Mouse (Mus musculus) MEL (cell line): ENCODE measurements around the gene Klhl30. TPM values are rescaled to one million over a fixed set of nuclear protein-coding genes. Genes with fewer than 3 reads are reported as not detected.

Source experiments
- DNase-seq: peaks from one replicate; pipeline ENCODE4 v3.0.0; 2011; ENCODE audit warnings: low read depth, low spot score
- H3K27ac ChIP-seq: 2 replicates; pipeline ENCODE4 v1.5.1; 2012; ENCODE audit warnings: low read depth, mild to moderate bottlenecking, control low read depth, low read length, moderate library complexity; ENCODE audit not compliant: control insufficient read depth
- H3K27me3 ChIP-seq, 2 experiments: fragments of 150-350 bp in 1 of 2; sonication (generic) in 1 of 2; 2 replicates each; pipeline ENCODE4 v1.6.1; 2012; ENCODE audit warnings: low read length in 2 of 2, mild to moderate bottlenecking in 2 of 2, improper control_type of control experiment in 1 of 2, moderate library complexity in 1 of 2; ENCODE audit not compliant: insufficient read depth in 2 of 2, control insufficient read depth in 1 of 2
- H3K36me3 ChIP-seq, 2 experiments: 2 replicates each; pipeline ENCODE4 v1.6.1; 2012 to 2014; ENCODE audit warnings: low read length in 2 of 2, improper control_type of control experiment in 1 of 2, inconsistent platforms in 1 of 2, mild to moderate bottlenecking in 1 of 2; ENCODE audit not compliant: insufficient read depth in 2 of 2, control insufficient read depth in 1 of 2
- H3K4me1 ChIP-seq, 2 experiments: fragments of 150-350 bp in 1 of 2; sonication (generic) in 1 of 2; 2 replicates each; pipeline ENCODE4 v1.6.1; 2012; ENCODE audit warnings: low read length in 2 of 2, improper control_type of control experiment in 1 of 2, mild to moderate bottlenecking in 1 of 2; ENCODE audit not compliant: insufficient read depth in 2 of 2, control insufficient read depth in 1 of 2
- H3K4me3 ChIP-seq, 2 experiments: fragments of 150-350 bp in 1 of 2; sonication (generic) in 1 of 2; 2 replicates each; pipeline ENCODE4 v1.5.1; 2012; ENCODE audit warnings: low read depth in 2 of 2, low read length in 2 of 2, mild to moderate bottlenecking in 2 of 2, moderate library complexity in 2 of 2, control low read depth in 1 of 2, improper control_type of control experiment in 1 of 2; ENCODE audit not compliant: control insufficient read depth in 1 of 2, insufficient read depth in 1 of 2
- H3K79me2 ChIP-seq: 2 replicates; pipeline ENCODE4 v1.6.1; 2012; ENCODE audit warnings: mild to moderate bottlenecking, low read length, moderate library complexity; ENCODE audit not compliant: control insufficient read depth, poor library complexity, insufficient read depth
- H3K9ac ChIP-seq: 2 replicates; pipeline ENCODE4 v1.6.1; 2012; ENCODE audit warnings: low read depth, mild to moderate bottlenecking, control low read depth, low read length, moderate library complexity; ENCODE audit not compliant: control insufficient read depth, poor library complexity, severe bottlenecking
- H3K9me3 ChIP-seq: fragments of 150-350 bp; sonication (generic); replicated peaks from 2 replicates; pipeline ENCODE4 v1.6.1; 2012; ENCODE audit warnings: mild to moderate bottlenecking, low read length, improper control_type of control experiment, moderate library complexity; ENCODE audit not compliant: insufficient read depth
- CHD1 ChIP-seq: IDR thresholded peaks from 2 replicates; pipeline ENCODE4 v1.6.1; 2012; ENCODE audit warnings: low read depth, mild to moderate bottlenecking, inconsistent platforms, low read length, improper control_type of control experiment
- CHD2 ChIP-seq: IDR thresholded peaks from 2 replicates; pipeline ENCODE4 v1.6.1; 2011; ENCODE audit warnings: low read length, improper control_type of control experiment
- E2F4 ChIP-seq: IDR thresholded peaks from 2 replicates; pipeline ENCODE4 v1.6.1; 2011; ENCODE audit warnings: low read depth, low read length, improper control_type of control experiment, borderline replicate concordance
- ELF1 ChIP-seq: IDR thresholded peaks from 2 replicates; pipeline ENCODE4 v1.6.1; 2014; ENCODE audit warnings: low read depth, mild to moderate bottlenecking, inconsistent platforms, low read length, improper control_type of control experiment, moderate library complexity
- HCFC1 ChIP-seq: IDR thresholded peaks from 2 replicates; pipeline ENCODE4 v1.6.1; 2012; ENCODE audit warnings: low read depth, mild to moderate bottlenecking, inconsistent platforms, low read length, improper control_type of control experiment, moderate library complexity
- KAT2A ChIP-seq: conservative IDR thresholded peaks from 2 replicates; pipeline ENCODE4 v1.6.1; 2012; ENCODE audit warnings: low read depth, low read length, improper control_type of control experiment, inconsistent platforms
- MAFK ChIP-seq: IDR thresholded peaks from 2 replicates; pipeline ENCODE4 v1.6.1; 2011; ENCODE audit warnings: low read depth, mild to moderate bottlenecking, low read length, improper control_type of control experiment, borderline replicate concordance
- MEF2A ChIP-seq: IDR thresholded peaks from 2 replicates; pipeline ENCODE4 v1.6.1; 2014; ENCODE audit warnings: low read depth, mild to moderate bottlenecking, inconsistent platforms, low read length, improper control_type of control experiment; ENCODE audit not compliant: poor library complexity, insufficient replicate concordance, severe bottlenecking; ENCODE audit errors: extremely low read depth
- MXI1 ChIP-seq: IDR thresholded peaks from 2 replicates; pipeline ENCODE4 v1.6.1; 2011; ENCODE audit warnings: mild to moderate bottlenecking, low read depth, low read length, improper control_type of control experiment
- MYC ChIP-seq: IDR thresholded peaks from 2 replicates; pipeline ENCODE4 v1.6.1; 2011; ENCODE audit warnings: low read depth, mild to moderate bottlenecking, low read length, improper control_type of control experiment, moderate library complexity
- NELFE ChIP-seq: IDR thresholded peaks from 2 replicates; pipeline ENCODE4 v1.6.1; 2011; ENCODE audit warnings: low read depth, low read length, improper control_type of control experiment
- POLR2A ChIP-seq, 2 experiments: IDR thresholded peaks; 2 replicates each; pipeline ENCODE4 v1.6.1; 2011 to 2012; ENCODE audit warnings: low read length in 2 of 2, mild to moderate bottlenecking in 2 of 2, control low read depth in 1 of 2, improper control_type of control experiment in 1 of 2, low read depth in 1 of 2, moderate library complexity in 1 of 2; ENCODE audit not compliant: control insufficient read depth in 1 of 2, insufficient read depth in 1 of 2, poor library complexity in 1 of 2
- POLR2AphosphoS5 ChIP-seq: IDR thresholded peaks from 2 replicates; pipeline ENCODE4 v1.6.1; 2012; ENCODE audit warnings: low read depth, borderline replicate concordance, mild to moderate bottlenecking, inconsistent platforms, low read length, moderate library complexity, mixed read lengths
- RAD21 ChIP-seq: IDR thresholded peaks from 2 replicates; pipeline ENCODE4 v1.6.1; 2011; ENCODE audit warnings: mild to moderate bottlenecking, low read depth, low read length, improper control_type of control experiment
- SMC3 ChIP-seq: IDR thresholded peaks from 2 replicates; pipeline ENCODE4 v1.6.1; 2011; ENCODE audit warnings: low read depth, low read length, improper control_type of control experiment
- TAL1 ChIP-seq: IDR thresholded peaks from 2 replicates; pipeline ENCODE4 v1.6.1; 2012; ENCODE audit warnings: mild to moderate bottlenecking, inconsistent platforms, low read length, moderate library complexity, mixed read lengths
- TCF12 ChIP-seq: IDR thresholded peaks from 2 replicates; pipeline ENCODE4 v1.6.1; 2014; ENCODE audit warnings: low read depth, mild to moderate bottlenecking, inconsistent platforms, low read length, improper control_type of control experiment, moderate library complexity
- USF1 ChIP-seq: IDR thresholded peaks from 2 replicates; pipeline ENCODE4 v1.6.1; 2014; ENCODE audit warnings: low read depth, mild to moderate bottlenecking, inconsistent platforms, low read length, improper control_type of control experiment, moderate library complexity
- ZC3H11A ChIP-seq: IDR thresholded peaks from 2 replicates; pipeline ENCODE4 v1.6.1; 2012; ENCODE audit warnings: low read depth, mild to moderate bottlenecking, inconsistent platforms, low read length, improper control_type of control experiment
- polyA plus RNA-seq, 2 experiments: library from polyadenylated mRNA; stranded (reverse) in 1 of 2; unstranded in 1 of 2; fragments of >175 nt in 1 of 2; fragments of >200 nt in 1 of 2; gene quantifications; 2 replicates each; pipeline versions ENCODE4 v1.2.1 to v1.2.4; 2012; ENCODE audit warnings: low replicate concordance in 2 of 2, low read depth in 1 of 2; ENCODE audit not compliant: insufficient read length in 2 of 2, insufficient read depth in 1 of 2, missing spikeins in 1 of 2
- total RNA-seq: library from RNA; depleted of rRNA; stranded (reverse); fragments of 300-350 nt; gene quantifications from 2 replicates; pipeline ENCODE4 v1.2.3, GENCODE M21; 2012

Klhl30 gene
- total and polyA plus RNA-seq, 3 experiments, result not detected

DNA sequence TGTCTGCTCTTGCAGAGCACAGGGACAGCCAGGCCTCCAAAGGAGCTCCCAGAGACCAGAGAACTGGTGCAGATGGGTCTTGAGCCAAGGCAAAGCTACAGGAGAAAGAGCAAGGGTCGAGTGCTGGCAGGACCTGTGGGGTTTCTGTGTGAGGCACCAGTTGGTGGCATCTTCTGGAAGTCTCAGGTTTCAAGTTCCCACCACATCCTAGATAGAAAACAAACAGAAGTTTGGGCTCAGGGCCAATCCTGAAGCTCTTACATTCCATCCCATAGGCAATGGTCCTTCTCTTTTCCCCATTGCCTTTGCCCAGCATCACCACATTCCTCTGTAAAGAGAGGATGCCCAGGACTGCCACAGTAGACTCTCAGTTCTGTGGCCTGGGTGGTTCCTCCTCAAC is 54.2 kb downstream of the Klhl30 start:
- Histone ChIP-seq H3K27ac (no peak overlapping the region), H3K9ac (no peak overlapping the region), H3K4me3 (no peak overlapping the region), H3K36me3 (no peaks in the 10 kb centered on the region), H3K27me3 (no peaks in the 10 kb centered on the region; a peak in 2 of 4 replicates), H3K9me3 (no peaks in the 10 kb centered on the region), H3K79me2 (no peaks in the 10 kb centered on the region), H3K4me1 (no peaks in the 10 kb centered on the region)
- DNase-seq, result no peak
- TF ChIP-seq MXI1 (no peak), MAFK (no peak), MYC (no peak), TCF12 (no peak), E2F4 (no peak), USF1 (no peak), ZC3H11A (no peak), ELF1 (no peak), CHD2 (no peak)

GRCm38 (mm10) chr1:91405406-91406169 is 54.8 kb downstream of the Klhl30 start:
- H3K27me3 ChIP-seq, result no peaks in the 10 kb centered on the region; a peak in 2 of 4 replicates
- H3K4me3 ChIP-seq, result no peak overlapping the region

DNA sequence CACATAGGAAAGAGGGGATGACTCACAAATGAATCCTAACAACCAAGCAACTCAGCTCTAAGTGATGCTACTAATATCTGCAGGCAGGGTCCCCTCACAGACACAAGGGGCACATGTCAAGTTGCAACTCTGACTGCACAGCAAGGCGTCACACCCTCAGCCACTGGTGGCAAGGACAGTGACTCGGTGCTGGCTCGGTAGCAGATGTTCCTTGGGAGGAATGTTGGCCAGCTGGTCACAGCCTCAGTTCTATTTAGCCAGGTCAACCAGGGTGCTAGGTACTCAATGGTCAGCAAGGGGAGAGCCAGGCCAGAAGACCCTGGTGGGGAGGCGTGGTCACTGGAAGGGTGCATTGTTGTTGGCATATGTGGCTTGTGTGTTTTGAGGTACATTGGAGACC is 57.0 kb downstream of the Klhl30 start:
- Histone ChIP-seq H3K9me3 (no peaks in the 10 kb centered on the region), H3K36me3 (no peaks in the 10 kb centered on the region), H3K4me3 (no peak overlapping the region), H3K4me1 (peaks cover 0 to 4% of the 10 kb centered on the region in 2 experiments; a peak in 1 of 4 replicates), H3K27me3 (no peaks in the 10 kb centered on the region; a peak in 2 of 4 replicates), H3K79me2 (peaks cover 3% of the 10 kb centered on the region; the same call in 1 of the 2 replicates), H3K9ac (no peak overlapping the region), H3K27ac (no peak overlapping the region)
- DNase-seq, result no peak
- no peak for TF ChIP-seq POLR2A (IDR thresholded peaks at IDR 0.05; ENCODE audit: control insufficient read depth in 1 of 2, insufficient read depth in 1 of 2, low read depth in 1 of 2, low read length in 2 of 2, poor library complexity in 1 of 2)
- no peak for TF ChIP-seq TAL1
- no peak for TF ChIP-seq CHD1
- TF ChIP-seq RAD21, result no peak
- no peak for TF ChIP-seq POLR2AphosphoS5
- no peak for TF ChIP-seq HCFC1
- no peak for TF ChIP-seq SMC3
- no peak for TF ChIP-seq CHD2
- TF ChIP-seq KAT2A, result no peak
- no peak for TF ChIP-seq MEF2A
- TF ChIP-seq NELFE, result no peak

More at GRCm38 (mm10) chr1:91405406-91406169, 54.8 kb downstream of the Klhl30 start:
- H3K4me1 ChIP-seq, result no peaks in the 10 kb centered on the region
- no peaks in the 10 kb centered on the region for H3K79me2 ChIP-seq
- H3K9ac ChIP-seq, result no peak overlapping the region
- TF ChIP-seq POLR2AphosphoS5 (no peak), RAD21 (no peak)
- TF ChIP-seq, all 39 proteins: peak for 0
- no peak for DNase-seq
- H3K36me3 ChIP-seq, result no peaks in the 10 kb centered on the region
- H3K9me3 ChIP-seq, result no peaks in the 10 kb centered on the region
- no peak overlapping the region for H3K27ac ChIP-seq
